Mouse (Mus musculus): ENCODE results near the gene Fmo6.

Gene Fmo6

GRCm38 (mm10) chr1:162914932-162915556 is 22.3 kb downstream of the Fmo6 start:
- DNase-seq (ENCODE audit: low spot score in 2 of 2), result no peak

GRCm38 (mm10) chr1:162912085-162912484 is 25.2 kb downstream of the Fmo6 start:
- DNase-seq (ENCODE audit: low spot score in 2 of 2), result no peak

- peak in 1 of 2 experiments; percentile 23 for DNase-seq (ENCODE audit: low spot score in 2 of 2)
Measured at GRCm38 (mm10) chr1:162901879-162902278, 35.4 kb downstream of the Fmo6 start.

GRCm38 (mm10) chr1:162897838-162898811 is 39.2 kb downstream of the Fmo6 start, which contains the start of gene Fmo2:
TSS of gene Fmo2 (minus strand) at chr1:162898726.
- DNase-seq (ENCODE audit: low spot score in 2 of 2), result no peak

GRCm38 (mm10) chr1:162895900-162896299 is 41.4 kb downstream of the Fmo6 start:
- DNase-seq (ENCODE audit: low spot score in 2 of 2), result peak; percentile 38 to 77

- no peak for DNase-seq (ENCODE audit: low spot score in 2 of 2)
Measured at GRCm38 (mm10) chr1:162893014-162893413, 44.3 kb downstream of the Fmo6 start.

GRCm38 (mm10) chr1:162891980-162892451 is 45.3 kb downstream of the Fmo6 start:
- DNase-seq (ENCODE audit: low spot score in 2 of 2), result no peak

GRCm38 (mm10) chr1:162888646-162889045 is 48.7 kb downstream of the Fmo6 start:
- no peak for DNase-seq (ENCODE audit: low spot score in 2 of 2)

GRCm38 (mm10) chr1:162887644-162888043 is 49.7 kb downstream of the Fmo6 start:
- no peak for DNase-seq (ENCODE audit: low spot score in 2 of 2)

GRCm38 (mm10) chr1:162886138-162886816 is 51.0 kb downstream of the Fmo6 start:
- no peak for DNase-seq (ENCODE audit: low spot score in 2 of 2)

GRCm38 (mm10) chr1:162882681-162883080 is 54.6 kb downstream of the Fmo6 start:
- no peak for DNase-seq (ENCODE audit: low spot score in 2 of 2)

- peak in 1 of 2 experiments; percentile 35 for DNase-seq (ENCODE audit: low spot score in 2 of 2)
Measured at GRCm38 (mm10) chr1:162879595-162880369, 57.5 kb downstream of the Fmo6 start.

GRCm38 (mm10) chr1:162875091-162875490 is 62.2 kb downstream of the Fmo6 start:
- DNase-seq (ENCODE audit: low spot score in 2 of 2), result no peak

GRCm38 (mm10) chr1:162871701-162872311 is 65.5 kb downstream of the Fmo6 start:
- no peak for DNase-seq (ENCODE audit: low spot score in 2 of 2)

GRCm38 (mm10) chr1:162870978-162871377 is 66.3 kb downstream of the Fmo6 start:
- no peak for DNase-seq (ENCODE audit: low spot score in 2 of 2)

GRCm38 (mm10) chr1:162867396-162867795 is 69.9 kb downstream of the Fmo6 start:
- no peak for DNase-seq (ENCODE audit: low spot score in 2 of 2)
